Mouse (Mus musculus) heart, embryonic 12.5 days (tissue): ENCODE data around the gene Dclk1. TPM values are rescaled to one million over a fixed set of nuclear protein-coding genes. Genes with fewer than 3 reads are reported as not detected.
A peak's percentile ranks its signal among the peaks of the same experiment; 100 is the strongest.

ENCODE experiments used
- ATAC-seq: fragments of 200-750 bp; cut with Nextera tagmentation; 2 replicates; pipeline ENCODE4 v1.8.0; 2017; ENCODE audit warnings: moderate TSS enrichment, moderate library complexity; ENCODE audit not compliant: insufficient number of reproducible peaks, low FRiP score
- H3K27ac ChIP-seq: fragments of 300-500 bp; sonication (generic); 2 replicates; pipeline ENCODE4 v1.5.1; 2016; ENCODE audit warnings: mild to moderate bottlenecking, moderate library complexity; ENCODE audit not compliant: poor library complexity, severe bottlenecking
- H3K27me3 ChIP-seq: fragments of 300-500 bp; sonication (generic); replicated peaks from 2 replicates; pipeline ENCODE4 v1.6.1; 2016; ENCODE audit warnings: mild to moderate bottlenecking, moderate library complexity
- H3K36me3 ChIP-seq: fragments of 300-500 bp; sonication (generic); 2 replicates; pipeline ENCODE4 v1.6.1; 2016; ENCODE audit warnings: mild to moderate bottlenecking, moderate library complexity
- H3K4me1 ChIP-seq: fragments of 300-500 bp; sonication (generic); replicated peaks from 2 replicates; pipeline ENCODE4 v1.6.1; 2016; ENCODE audit warnings: mild to moderate bottlenecking
- H3K4me2 ChIP-seq: fragments of 300-500 bp; sonication (generic); 2 replicates; pipeline ENCODE4 v1.6.1; 2016; ENCODE audit warnings: mild to moderate bottlenecking, moderate library complexity
- H3K4me3 ChIP-seq: fragments of 300-500 bp; sonication (generic); 2 replicates; pipeline ENCODE4 v1.5.1; 2016; ENCODE audit warnings: mild to moderate bottlenecking
- H3K9ac ChIP-seq: fragments of 300-500 bp; sonication (generic); 2 replicates; pipeline ENCODE4 v1.6.1; 2016; ENCODE audit warnings: mild to moderate bottlenecking, moderate library complexity
- H3K9me3 ChIP-seq: fragments of 300-500 bp; sonication (generic); replicated peaks from 2 replicates; pipeline ENCODE4 v1.6.1; 2016; ENCODE audit warnings: mild to moderate bottlenecking, moderate library complexity
- WGBS: fragments of 180-500 bp; shearing (Covaris S2); methylation state at CpG from one replicate; pipeline ENCODE4 v1.1.7; 2016; 5-methylcytosine and 5-hydroxymethylcytosine counted together
- polyA plus RNA-seq: library from polyadenylated mRNA; unstranded; fragments of >200 nt; fragmentation: Nextera tagmentation; extraction: Ambion mirVana; gene quantifications from 2 replicates; pipeline ENCODE4 v1.2.1, GENCODE M21; 2016

Gene Dclk1
- polyA plus RNA-seq, 1 experiment from 2014 or later = 8.6 TPM

DNA sequence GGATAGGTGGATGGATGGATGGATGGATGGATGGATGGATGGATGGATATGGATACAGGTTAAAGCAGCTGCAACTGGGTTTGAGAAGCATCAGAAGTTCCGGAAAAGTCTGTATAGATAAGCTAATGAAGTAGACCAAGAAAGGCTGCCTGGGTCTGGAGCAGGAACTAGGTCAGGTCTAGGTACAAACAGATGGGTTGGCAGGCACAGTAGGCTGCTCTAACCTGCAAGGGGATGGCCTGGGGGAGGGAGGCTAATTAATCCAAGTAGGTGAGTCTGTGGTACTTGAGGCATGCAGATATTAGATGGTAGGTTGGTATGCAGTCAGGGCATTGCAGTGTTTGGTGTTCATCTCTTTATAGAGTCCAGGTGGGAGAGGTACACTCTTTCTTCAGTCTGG, 299.6 kb downstream of the Dclk1 start:
- H3K9ac ChIP-seq = no peak overlapping the region
- H3K27me3 ChIP-seq = no peaks in the 10 kb centered on the region
- no peaks in the 10 kb centered on the region for H3K9me3 ChIP-seq
- WGBS = 85% methylated on average over 1 of the region's 1 CpGs
- ATAC-seq = no peak
- H3K27ac ChIP-seq = no peak overlapping the region
- peaks cover 22% of the 10 kb centered on the region for H3K4me1 ChIP-seq
- no peak overlapping the region for H3K4me2 ChIP-seq
- H3K36me3 ChIP-seq = no peaks in the 10 kb centered on the region
- no peak overlapping the region for H3K4me3 ChIP-seq

DNA sequence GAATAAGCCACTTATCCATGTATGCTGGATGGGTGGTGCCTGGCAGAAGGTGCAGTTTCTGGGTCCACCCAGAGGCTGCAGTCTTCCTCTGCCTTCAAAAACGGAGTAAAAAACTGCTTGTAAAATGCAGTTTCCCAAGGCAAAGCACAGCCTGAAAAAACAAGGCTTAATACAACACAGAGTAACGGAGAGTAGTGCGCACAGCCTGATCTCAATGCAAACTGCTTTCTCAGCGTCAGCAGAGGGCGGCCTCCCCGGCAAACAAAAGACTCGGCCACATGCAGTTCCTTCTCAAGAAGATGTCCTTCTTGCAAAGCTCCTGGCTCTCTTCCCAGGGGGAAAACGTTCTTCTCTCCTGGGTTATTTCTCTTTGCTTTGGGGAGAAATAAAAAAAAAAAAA, 300.1 kb downstream of the Dclk1 start:
- ATAC-seq = no peak
- H3K9me3 ChIP-seq = no peaks in the 10 kb centered on the region
- H3K27me3 ChIP-seq = no peaks in the 10 kb centered on the region
- 18% methylated on average over 8 of the region's 8 CpGs for WGBS
- peaks cover 26% of the 10 kb centered on the region for H3K4me1 ChIP-seq
- no peak overlapping the region for H3K9ac ChIP-seq
- H3K4me2 ChIP-seq = peak overlapping the region; percentile 36
- no peak overlapping the region for H3K27ac ChIP-seq
- no peak overlapping the region for H3K4me3 ChIP-seq
- no peaks in the 10 kb centered on the region for H3K36me3 ChIP-seq

DNA sequence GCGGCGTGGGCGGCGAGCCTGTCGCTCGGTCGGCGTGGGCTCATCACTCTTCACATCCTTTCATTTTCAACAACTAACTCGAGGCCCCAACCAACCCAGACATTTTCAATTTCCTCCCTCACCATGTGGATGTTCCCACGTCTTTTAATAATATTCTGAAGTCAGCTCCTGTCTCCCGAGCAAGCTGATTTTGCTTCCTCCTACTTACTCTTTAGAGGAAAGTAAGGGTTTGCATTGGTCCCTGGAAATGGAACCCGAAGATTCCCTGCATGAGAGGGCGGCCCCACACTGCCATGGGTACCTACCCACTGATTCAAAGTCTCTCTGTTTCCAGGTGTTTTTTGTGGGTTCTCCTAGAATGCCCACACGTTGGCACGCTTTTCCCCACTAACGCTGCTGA, 300.8 kb downstream of the Dclk1 start:
- H3K27ac ChIP-seq = no peak overlapping the region
- H3K4me2 ChIP-seq = no peak overlapping the region
- no peaks in the 10 kb centered on the region for H3K9me3 ChIP-seq
- no peak overlapping the region for H3K4me3 ChIP-seq
- no peaks in the 10 kb centered on the region for H3K27me3 ChIP-seq
- no peak overlapping the region for H3K9ac ChIP-seq
- ATAC-seq = no peak
- peaks cover 31% of the 10 kb centered on the region for H3K4me1 ChIP-seq
- 76% methylated on average over 16 of the region's 16 CpGs for WGBS
- H3K36me3 ChIP-seq = no peaks in the 10 kb centered on the region

DNA sequence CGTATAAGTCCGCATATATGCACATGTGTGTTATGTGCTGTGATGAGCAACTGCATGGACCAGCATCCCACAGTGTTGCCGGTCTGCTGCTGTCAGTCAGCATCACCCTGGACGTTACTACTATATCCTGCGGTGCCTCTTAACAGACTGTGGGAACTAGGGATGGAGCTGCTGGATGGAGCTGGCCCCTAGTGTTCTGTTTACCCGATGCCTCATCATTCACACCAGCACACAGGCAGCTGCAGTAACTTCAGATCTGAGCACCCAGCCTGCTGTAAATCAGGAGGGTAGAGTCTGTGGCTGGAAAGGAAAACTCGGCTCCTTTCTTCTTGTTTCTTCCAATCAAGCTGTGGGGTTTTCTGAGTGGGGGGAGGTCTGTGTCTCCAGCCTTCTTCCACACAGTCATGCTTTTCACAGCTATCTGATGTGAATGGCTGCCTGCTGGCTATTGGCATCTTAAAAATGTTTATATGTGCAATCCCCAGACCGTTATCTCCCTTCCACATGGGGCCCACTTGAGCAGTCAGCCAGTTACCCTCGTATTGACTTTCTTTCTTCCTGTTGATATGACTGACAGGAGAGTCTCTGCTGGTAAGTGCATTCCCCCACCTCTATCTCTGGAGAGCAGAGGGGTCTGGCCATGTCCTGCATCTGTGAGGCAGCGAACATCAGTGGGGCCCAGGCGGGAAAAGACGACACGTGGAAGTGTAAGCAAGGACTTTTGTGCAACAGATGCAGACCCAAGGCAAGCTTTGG, 301.9 kb downstream of the Dclk1 start:
- ATAC-seq = peak; percentile 51; the same call in 1 of the 2 replicates
- H3K9ac ChIP-seq = no peak overlapping the region
- peak overlapping the region; percentile 17; the same call in 1 of the 2 replicates for H3K4me2 ChIP-seq
- WGBS = 20% methylated on average over 13 of the region's 13 CpGs
- peaks cover 31% of the 10 kb centered on the region for H3K4me1 ChIP-seq
- no peaks in the 10 kb centered on the region for H3K27me3 ChIP-seq
- H3K9me3 ChIP-seq = no peaks in the 10 kb centered on the region
- no peak overlapping the region for H3K4me3 ChIP-seq
- no peak overlapping the region for H3K27ac ChIP-seq
- no peaks in the 10 kb centered on the region for H3K36me3 ChIP-seq

DNA sequence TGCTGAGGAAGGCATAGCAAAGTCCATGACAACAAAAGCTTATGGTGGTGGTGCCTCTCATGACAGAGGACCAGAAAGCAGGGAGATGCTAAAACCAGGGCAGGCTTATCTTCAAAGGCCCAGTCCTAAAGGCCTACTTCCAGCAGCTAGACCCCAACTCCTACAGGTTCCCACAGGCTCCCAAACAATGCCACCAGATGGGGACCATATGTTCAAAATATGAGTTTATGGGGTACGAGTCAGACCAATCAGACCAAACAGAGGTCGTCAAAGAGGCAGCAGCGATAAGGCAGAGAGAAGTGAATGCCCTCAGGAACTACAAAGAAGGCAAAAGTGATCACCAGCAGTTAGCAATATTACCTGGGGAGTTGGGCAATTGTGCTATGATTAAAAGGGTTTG, 303.1 kb downstream of the Dclk1 start:
- WGBS = 76% methylated on average over 3 of the region's 3 CpGs
- H3K4me3 ChIP-seq = no peak overlapping the region
- no peak for ATAC-seq
- no peak overlapping the region for H3K9ac ChIP-seq
- H3K9me3 ChIP-seq = no peaks in the 10 kb centered on the region
- H3K27me3 ChIP-seq = no peaks in the 10 kb centered on the region
- H3K4me1 ChIP-seq = peaks cover 26% of the 10 kb centered on the region
- no peak overlapping the region for H3K4me2 ChIP-seq
- H3K36me3 ChIP-seq = no peaks in the 10 kb centered on the region
- no peak overlapping the region for H3K27ac ChIP-seq

DNA sequence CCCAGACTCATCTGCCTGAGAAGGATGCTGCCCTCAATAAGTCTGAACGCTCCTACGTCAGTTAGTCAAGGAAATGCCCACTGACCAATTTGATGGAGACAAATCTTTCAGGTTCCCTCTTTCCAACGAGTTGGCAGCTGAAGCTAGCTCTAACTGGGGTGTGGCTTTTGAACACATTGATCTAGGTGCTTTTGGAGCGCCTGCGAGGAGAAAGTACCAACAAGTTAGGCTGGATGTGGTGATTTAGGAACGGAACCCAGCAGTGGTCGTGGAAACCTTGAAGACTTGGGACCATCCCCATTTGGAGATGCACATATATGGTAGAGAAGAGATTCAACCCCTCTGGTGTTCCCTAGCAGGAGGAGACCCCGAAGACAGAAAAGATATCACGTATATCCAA, 303.8 kb downstream of the Dclk1 start:
- Histone ChIP-seq H3K36me3 (no peaks in the 10 kb centered on the region), H3K9me3 (no peaks in the 10 kb centered on the region), H3K27me3 (no peaks in the 10 kb centered on the region), H3K27ac (no peak overlapping the region), H3K4me3 (no peak overlapping the region), H3K9ac (no peak overlapping the region), H3K4me1 (peaks cover 26% of the 10 kb centered on the region), H3K4me2 (no peak overlapping the region)
- ATAC-seq = no peak
- WGBS = 90% methylated on average over 9 of the region's 9 CpGs

DNA sequence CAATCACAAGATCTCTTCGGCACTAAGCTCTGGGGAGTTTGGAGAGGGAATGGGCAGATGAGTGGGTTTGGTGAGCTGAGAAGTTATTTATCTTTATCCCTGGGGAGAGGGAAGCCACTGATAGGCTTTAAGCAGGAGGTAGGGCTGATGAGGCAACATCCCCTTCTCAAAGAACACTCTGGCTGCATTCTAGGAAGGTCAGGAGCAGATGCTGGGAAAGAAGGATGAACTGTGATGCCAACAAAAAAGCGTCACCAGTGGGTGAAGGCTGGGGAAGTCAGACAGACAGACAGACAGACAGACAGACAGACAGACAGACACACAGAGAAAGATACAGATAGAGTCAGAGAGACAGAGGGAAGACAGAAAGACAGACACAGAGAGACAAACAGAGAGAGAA, 304.9 kb downstream of the Dclk1 start:
- Histone ChIP-seq H3K9me3 (no peaks in the 10 kb centered on the region), H3K36me3 (no peaks in the 10 kb centered on the region), H3K4me1 (peaks cover 24% of the 10 kb centered on the region), H3K4me3 (no peak overlapping the region), H3K27me3 (no peaks in the 10 kb centered on the region), H3K4me2 (no peak overlapping the region), H3K27ac (no peak overlapping the region), H3K9ac (no peak overlapping the region)
- WGBS = 40% methylated on average over 2 of the region's 2 CpGs
- no peak for ATAC-seq

DNA sequence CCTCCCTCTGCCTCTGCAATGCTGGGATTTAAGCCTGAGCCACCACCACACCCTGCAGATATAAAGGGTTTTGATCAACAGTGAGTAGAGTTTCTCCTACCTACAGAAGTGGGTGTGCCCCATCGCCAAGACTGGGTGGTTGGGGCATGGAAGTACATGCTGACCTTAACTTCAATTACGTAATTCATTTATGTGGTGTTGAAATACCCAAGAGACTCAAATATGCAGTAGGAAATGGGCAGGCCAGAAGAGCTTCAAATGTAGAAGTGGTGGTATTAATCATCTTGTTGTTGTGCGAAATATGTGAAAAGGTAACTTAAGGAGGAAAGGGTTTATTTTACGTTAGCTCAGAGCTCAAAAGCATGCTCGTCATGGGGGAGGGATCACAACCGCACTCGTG, 307.2 kb downstream of the Dclk1 start:
- no peak overlapping the region for H3K4me2 ChIP-seq
- 91% methylated on average over 7 of the region's 7 CpGs for WGBS
- no peaks in the 10 kb centered on the region for H3K27me3 ChIP-seq
- no peaks in the 10 kb centered on the region for H3K9me3 ChIP-seq
- no peak for ATAC-seq
- no peak overlapping the region for H3K27ac ChIP-seq
- H3K4me1 ChIP-seq = peaks cover 13% of the 10 kb centered on the region
- no peaks in the 10 kb centered on the region for H3K36me3 ChIP-seq
- H3K9ac ChIP-seq = no peak overlapping the region
- H3K4me3 ChIP-seq = no peak overlapping the region

DNA sequence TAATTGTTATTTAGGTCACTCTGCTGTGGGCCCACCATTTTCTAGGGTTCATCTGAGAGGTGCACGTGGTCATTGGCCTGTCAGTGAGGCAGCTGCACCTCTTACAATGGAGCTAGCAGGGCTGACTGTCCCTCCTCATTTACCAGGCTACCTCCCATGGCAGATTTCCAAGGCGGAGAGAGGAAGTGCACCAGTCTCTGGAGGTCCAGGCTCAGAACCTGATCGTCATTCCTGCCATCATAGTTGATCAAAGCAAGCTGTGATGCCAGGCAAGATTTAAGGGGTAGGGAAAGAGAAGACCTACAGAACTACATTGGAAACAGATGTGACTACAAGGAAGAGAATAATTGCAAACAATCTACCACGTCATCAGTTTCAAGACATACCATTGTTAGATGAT, 308.8 kb downstream of the Dclk1 start:
- ATAC-seq = no peak
- Histone ChIP-seq H3K4me2 (no peak overlapping the region), H3K27me3 (no peaks in the 10 kb centered on the region), H3K9me3 (no peaks in the 10 kb centered on the region), H3K4me1 (peaks cover 12% of the 10 kb centered on the region; the same call in 1 of the 2 replicates), H3K36me3 (no peaks in the 10 kb centered on the region), H3K4me3 (no peak overlapping the region), H3K27ac (no peak overlapping the region), H3K9ac (no peak overlapping the region)
- WGBS = 72% methylated on average over 4 of the region's 4 CpGs

DNA sequence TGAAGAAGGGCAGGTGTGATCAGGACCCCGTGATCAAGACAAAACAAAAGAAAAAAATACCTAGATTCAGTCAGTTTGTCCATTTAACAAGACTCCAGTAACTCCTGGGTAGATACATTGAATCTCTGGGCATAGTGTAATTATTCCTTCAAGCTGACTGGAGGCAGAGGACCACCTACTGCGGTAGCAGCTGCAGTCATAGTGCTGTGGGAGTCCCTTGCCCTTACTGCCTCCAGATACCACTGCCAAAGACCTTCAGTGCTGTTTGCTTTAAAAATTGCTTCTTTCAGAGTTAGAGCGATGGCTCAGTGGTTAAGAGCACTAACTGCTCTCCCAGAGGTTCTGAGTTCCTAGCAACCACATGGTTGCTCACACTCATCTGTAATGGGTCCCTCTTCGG, 309.7 kb downstream of the Dclk1 start:
- H3K4me2 ChIP-seq = no peak overlapping the region
- no peak for ATAC-seq
- WGBS = 82% methylated on average over 4 of the region's 4 CpGs
- H3K4me1 ChIP-seq = peaks cover 11% of the 10 kb centered on the region; the same call in 1 of the 2 replicates
- no peak overlapping the region for H3K4me3 ChIP-seq
- no peak overlapping the region for H3K9ac ChIP-seq
- H3K36me3 ChIP-seq = no peaks in the 10 kb centered on the region
- H3K27ac ChIP-seq = no peak overlapping the region
- no peaks in the 10 kb centered on the region for H3K27me3 ChIP-seq
- no peaks in the 10 kb centered on the region for H3K9me3 ChIP-seq

DNA sequence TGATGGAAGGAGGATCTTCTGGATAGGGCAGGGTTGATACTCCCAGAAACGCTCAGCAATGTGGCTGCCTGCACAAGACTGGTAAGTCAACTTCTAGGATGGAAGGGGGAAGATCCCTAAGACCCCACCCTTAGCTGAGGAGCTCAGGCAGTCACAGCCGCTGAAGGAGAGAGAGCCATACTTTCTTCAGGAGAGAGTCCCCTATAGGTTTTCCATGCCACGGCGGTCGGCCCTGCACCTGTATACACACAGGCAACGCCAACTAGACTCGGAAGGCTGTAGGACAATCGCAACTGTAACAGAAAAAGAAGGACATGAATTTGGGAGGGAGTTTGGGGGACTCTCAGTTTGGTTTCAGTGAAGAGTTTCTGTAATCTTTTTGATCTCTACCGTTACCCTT, 310.9 kb downstream of the Dclk1 start:
- H3K36me3 ChIP-seq = no peaks in the 10 kb centered on the region
- WGBS = 89% methylated on average over 9 of the region's 9 CpGs
- H3K9ac ChIP-seq = no peak overlapping the region
- H3K27ac ChIP-seq = no peak overlapping the region
- H3K4me2 ChIP-seq = no peak overlapping the region
- no peak overlapping the region for H3K4me3 ChIP-seq
- 0 out of 2 replicates have a peak, but pooled peaks cover 2% of the 10 kb centered on the region for H3K4me1 ChIP-seq
- no peaks in the 10 kb centered on the region for H3K9me3 ChIP-seq
- H3K27me3 ChIP-seq = no peaks in the 10 kb centered on the region
- ATAC-seq = no peak

DNA sequence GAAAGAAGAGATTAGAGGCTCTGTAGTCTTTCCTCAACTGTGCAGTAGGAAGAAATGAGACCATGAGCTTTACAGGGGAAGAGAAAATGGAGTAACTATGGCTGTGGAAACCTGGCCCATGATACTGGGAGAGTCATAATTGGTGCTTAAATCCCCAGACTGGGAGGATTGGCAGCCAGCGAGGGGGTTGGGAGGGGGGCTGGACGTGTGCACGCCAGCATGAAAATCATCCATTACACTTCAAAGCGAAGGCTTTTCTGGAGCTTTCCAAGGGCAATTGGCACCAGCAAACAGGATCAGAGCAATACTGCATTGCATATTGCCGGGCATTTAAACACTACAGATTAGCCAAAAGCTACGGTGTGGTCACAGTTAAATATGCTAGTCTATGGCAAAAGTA, 313.7 kb downstream of the Dclk1 start:
- 86% methylated on average over 6 of the region's 6 CpGs for WGBS
- H3K36me3 ChIP-seq = no peaks in the 10 kb centered on the region
- H3K9ac ChIP-seq = no peak overlapping the region
- 0 out of 2 replicates have a peak, but pooled peaks cover 2% of the 10 kb centered on the region for H3K4me1 ChIP-seq
- H3K9me3 ChIP-seq = no peaks in the 10 kb centered on the region
- no peak overlapping the region for H3K27ac ChIP-seq
- no peak for ATAC-seq
- H3K4me2 ChIP-seq = no peak overlapping the region
- no peak overlapping the region for H3K4me3 ChIP-seq
- H3K27me3 ChIP-seq = no peaks in the 10 kb centered on the region
